Mouse (Mus musculus): ENCODE data around the gene Ubb. TPM values are rescaled to one million over a fixed set of nuclear protein-coding genes. Genes with fewer than 3 reads are reported as not detected.
A peak's percentile ranks its signal among the peaks of the same experiment; 100 is the strongest.

The Ubb gene
- total RNA-seq, 1 experiment: 1,664 TPM

GRCm38 (mm10) chr11:62575297-62575658 lies 24.3 kb downstream of the Ubb start:
- Histone ChIP-seq H3K36me3 (ENCODE audit: control insufficient read depth, insufficient read depth, low read length, poor library complexity, severe bottlenecking) (no peaks in the 10 kb centered on the region), H3K4me3 (ENCODE audit: insufficient read depth in 1 of 2, low read depth in 1 of 2, low read length in 2 of 2, poor library complexity in 1 of 2, severe bottlenecking in 1 of 2) (peak overlapping the region; percentile 48 to 68), H3K9me3 (ENCODE audit: control insufficient read depth, insufficient read depth, low read depth, low read length) (no peaks in the 10 kb centered on the region), H3K4me1 (ENCODE audit: control insufficient read depth in 2 of 2, insufficient read depth in 2 of 2, low read length in 2 of 2, poor library complexity in 1 of 2) (peaks cover 0 to 11% of the 10 kb centered on the region in 2 experiments; a peak in 2 of 4 replicates), H3K9ac (ENCODE audit: insufficient read depth, low read depth, low read length, poor library complexity, severe bottlenecking) (peak overlapping the region; percentile 18), H3K27ac (ENCODE audit: insufficient read depth, low read depth, low read length, poor library complexity, severe bottlenecking) (no peak overlapping the region)
- DNase-seq (ENCODE audit: low read depth, low spot score): peak; percentile 91
- no peak for TF ChIP-seq CHD2 (IDR thresholded peaks at IDR 0.05; ENCODE audit: low read depth, low read length)
- TF ChIP-seq HCFC1 (IDR thresholded peaks at IDR 0.05; ENCODE audit: borderline replicate concordance, insufficient read depth, low read length): no peak
- TF ChIP-seq ZNF384 (IDR thresholded peaks at IDR 0.05; ENCODE audit: low read depth, low read length): no peak
- TF ChIP-seq ZC3H11A (IDR thresholded peaks at IDR 0.05; ENCODE audit: borderline replicate concordance, low read depth, low read length): 0 out of 2 replicates have a peak, but pooled peaks have one; percentile 24
- in situ Hi-C loops (cut with MboI; ENCODE audit: low sequenced_read_pairs in 2 of 2, unreplicated experiment in 2 of 2): no loop called here

GRCm38 (mm10) chr11:62575659-62576438 lies 24.9 kb downstream of the Ubb start:
- in situ Hi-C loops (cut with MboI; ENCODE audit: low sequenced_read_pairs in 2 of 2, unreplicated experiment in 2 of 2): no loop called here
- Histone ChIP-seq H3K4me3 (ENCODE audit: insufficient read depth in 1 of 2, low read depth in 1 of 2, low read length in 2 of 2, poor library complexity in 1 of 2, severe bottlenecking in 1 of 2) (peak overlapping the region; percentile 48 to 68), H3K9ac (ENCODE audit: insufficient read depth, low read depth, low read length, poor library complexity, severe bottlenecking) (peak overlapping the region; percentile 18), H3K9me3 (ENCODE audit: control insufficient read depth, insufficient read depth, low read depth, low read length) (no peaks in the 10 kb centered on the region), H3K4me1 (ENCODE audit: control insufficient read depth in 2 of 2, insufficient read depth in 2 of 2, low read length in 2 of 2, poor library complexity in 1 of 2) (peaks cover 0 to 11% of the 10 kb centered on the region in 2 experiments; a peak in 2 of 4 replicates), H3K36me3 (ENCODE audit: control insufficient read depth, insufficient read depth, low read length, poor library complexity, severe bottlenecking) (no peaks in the 10 kb centered on the region), H3K27ac (ENCODE audit: insufficient read depth, low read depth, low read length, poor library complexity, severe bottlenecking) (no peak overlapping the region)
- TF ChIP-seq MAFK (IDR thresholded peaks at IDR 0.05; ENCODE audit: insufficient read depth, low read depth, low read length) (no peak), ZNF384 (IDR thresholded peaks at IDR 0.05; ENCODE audit: low read depth, low read length) (no peak), HCFC1 (IDR thresholded peaks at IDR 0.05; ENCODE audit: borderline replicate concordance, insufficient read depth, low read length) (no peak), CHD2 (IDR thresholded peaks at IDR 0.05; ENCODE audit: low read depth, low read length) (no peak), ZC3H11A (IDR thresholded peaks at IDR 0.05; ENCODE audit: borderline replicate concordance, low read depth, low read length) (no peak)
- no peak for DNase-seq (ENCODE audit: low read depth, low spot score)

- DNase-seq (ENCODE audit: low read depth, low spot score): no peak
- Histone ChIP-seq H3K36me3 (ENCODE audit: control insufficient read depth, insufficient read depth, low read length, poor library complexity, severe bottlenecking) (no peaks in the 10 kb centered on the region), H3K4me1 (ENCODE audit: control insufficient read depth in 2 of 2, insufficient read depth in 2 of 2, low read length in 2 of 2, poor library complexity in 1 of 2) (peaks cover 0 to 11% of the 10 kb centered on the region in 2 experiments; a peak in 2 of 4 replicates), H3K4me3 (ENCODE audit: insufficient read depth in 1 of 2, low read depth in 1 of 2, low read length in 2 of 2, poor library complexity in 1 of 2, severe bottlenecking in 1 of 2) (no peak overlapping the region), H3K9ac (ENCODE audit: insufficient read depth, low read depth, low read length, poor library complexity, severe bottlenecking) (0 out of 2 replicates have a peak overlapping the region, but pooled peaks have one; percentile 7), H3K27ac (ENCODE audit: insufficient read depth, low read depth, low read length, poor library complexity, severe bottlenecking) (no peak overlapping the region), H3K9me3 (ENCODE audit: control insufficient read depth, insufficient read depth, low read depth, low read length) (no peaks in the 10 kb centered on the region)
- TF ChIP-seq ZNF384 (IDR thresholded peaks at IDR 0.05; ENCODE audit: low read depth, low read length): no peak
- TF ChIP-seq ZC3H11A (IDR thresholded peaks at IDR 0.05; ENCODE audit: borderline replicate concordance, low read depth, low read length): no peak
- no peak for TF ChIP-seq HCFC1 (IDR thresholded peaks at IDR 0.05; ENCODE audit: borderline replicate concordance, insufficient read depth, low read length)
- TF ChIP-seq CHD2 (IDR thresholded peaks at IDR 0.05; ENCODE audit: low read depth, low read length): no peak
- TF ChIP-seq MAFK (IDR thresholded peaks at IDR 0.05; ENCODE audit: insufficient read depth, low read depth, low read length): no peak
- in situ Hi-C loops (cut with MboI; ENCODE audit: low sequenced_read_pairs in 2 of 2, unreplicated experiment in 2 of 2): no loop called here
These were observed 25.7 kb downstream of the Ubb start for GRCm38 (mm10) chr11:62576530-62577152.

GRCm38 (mm10) chr11:62583031-62583430 lies 32.1 kb downstream of the Ubb start:
- TF ChIP-seq ZC3H11A (IDR thresholded peaks at IDR 0.05; ENCODE audit: borderline replicate concordance, low read depth, low read length) (no peak), ZNF384 (IDR thresholded peaks at IDR 0.05; ENCODE audit: low read depth, low read length) (no peak), MAFK (IDR thresholded peaks at IDR 0.05; ENCODE audit: insufficient read depth, low read depth, low read length) (no peak), HCFC1 (IDR thresholded peaks at IDR 0.05; ENCODE audit: borderline replicate concordance, insufficient read depth, low read length) (no peak), CHD2 (IDR thresholded peaks at IDR 0.05; ENCODE audit: low read depth, low read length) (no peak)
- DNase-seq (ENCODE audit: low read depth, low spot score): no peak
- H3K4me1 ChIP-seq (ENCODE audit: control insufficient read depth in 2 of 2, insufficient read depth in 2 of 2, low read length in 2 of 2, poor library complexity in 1 of 2): peaks cover 0 to 2% of the 10 kb centered on the region in 2 experiments; a peak in 1 of 4 replicates
- H3K27ac ChIP-seq (ENCODE audit: insufficient read depth, low read depth, low read length, poor library complexity, severe bottlenecking): no peak overlapping the region
- no peaks in the 10 kb centered on the region for H3K36me3 ChIP-seq (ENCODE audit: control insufficient read depth, insufficient read depth, low read length, poor library complexity, severe bottlenecking)
- 0 out of 2 replicates have a peak overlapping the region, but pooled peaks have one; percentile 13 for H3K9ac ChIP-seq (ENCODE audit: insufficient read depth, low read depth, low read length, poor library complexity, severe bottlenecking)
- no peaks in the 10 kb centered on the region for H3K9me3 ChIP-seq (ENCODE audit: control insufficient read depth, insufficient read depth, low read depth, low read length)
- no peak overlapping the region for H3K4me3 ChIP-seq (ENCODE audit: insufficient read depth in 1 of 2, low read depth in 1 of 2, low read length in 2 of 2, poor library complexity in 1 of 2, severe bottlenecking in 1 of 2)
- in situ Hi-C loops (cut with MboI; ENCODE audit: low sequenced_read_pairs in 2 of 2, unreplicated experiment in 2 of 2): no loop called here
